Mouse (Mus musculus): ENCODE measurements around the gene Rnase9.

The Rnase9 gene

DNA sequence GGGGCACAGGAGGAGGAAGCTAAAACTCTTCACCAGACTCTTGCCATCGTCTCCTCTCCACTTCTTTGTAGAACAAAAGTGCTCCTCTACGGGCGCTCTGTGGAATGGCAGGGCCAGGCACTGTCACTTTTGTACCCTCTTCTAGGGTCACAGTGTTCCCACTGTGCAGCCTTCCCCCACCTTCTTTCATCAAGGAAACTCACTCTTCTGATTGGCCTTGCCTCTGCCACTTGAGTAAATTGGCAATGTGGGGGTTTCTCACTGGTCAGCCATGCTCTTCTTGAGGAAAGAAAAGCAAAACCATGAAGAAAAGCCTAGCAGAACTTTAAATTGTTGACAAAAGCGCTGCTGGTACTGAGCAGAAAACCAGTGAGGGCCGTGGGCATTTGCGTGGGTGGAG lies at the start of gene Rnase9:
TSS of gene Rnase9 (minus strand) at position 101 of the 400 bp plus-strand sequence.
- no peak for DNase-seq (ENCODE audit: low spot score)

GRCm38 (mm10) chr14:51090077-51090781 lies 48.6 kb upstream of the Rnase9 start:
- DNase-seq (ENCODE audit: low spot score): peak; percentile 85

DNA sequence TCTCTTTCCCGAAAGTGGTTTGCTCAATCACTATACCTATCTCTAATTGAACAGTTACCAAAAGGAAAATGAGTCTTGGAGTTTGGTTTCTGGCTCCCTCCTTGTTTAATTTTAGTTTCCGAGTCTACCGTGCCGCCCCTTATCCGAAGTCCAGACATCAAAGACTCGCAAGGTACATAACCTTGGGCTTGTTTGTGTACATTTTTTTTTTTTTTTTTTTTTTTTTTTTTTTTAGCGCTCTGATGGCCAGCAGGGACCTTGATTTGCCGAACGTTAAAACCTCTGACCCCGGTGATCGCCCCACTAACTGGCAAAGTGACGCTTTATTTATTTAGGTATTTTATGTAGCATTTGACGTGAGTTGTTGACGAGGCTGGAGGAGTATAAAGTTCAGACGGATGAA lies 48.0 kb upstream of the Rnase9 start:
- DNase-seq (ENCODE audit: low spot score): no peak

GRCm38 (mm10) chr14:51088970-51089673 lies 47.5 kb upstream of the Rnase9 start:
- peak; percentile 97 for DNase-seq (ENCODE audit: low spot score)

- peak; percentile 74 for DNase-seq (ENCODE audit: low spot score)
Observed at GRCm38 (mm10) chr14:51088166-51088969, 46.7 kb upstream of the Rnase9 start.

DNA sequence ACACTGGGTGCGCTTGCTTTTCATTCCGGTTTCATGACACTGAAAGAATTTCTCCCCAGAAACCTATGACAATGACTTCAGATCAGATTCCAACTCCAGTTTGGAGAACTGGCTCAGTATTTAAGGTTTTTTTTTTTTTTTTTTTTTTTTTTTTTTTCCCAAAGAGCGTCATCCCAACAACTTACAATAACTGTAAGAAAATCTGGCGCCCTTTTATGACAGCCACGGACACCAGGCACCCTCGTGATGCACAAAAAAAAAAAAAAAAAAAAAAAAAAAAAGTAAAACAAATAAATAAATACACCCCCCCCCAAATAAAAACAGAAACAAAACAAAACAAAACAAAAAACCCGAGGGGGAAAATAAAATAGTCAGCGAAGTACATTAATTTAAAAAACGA lies 46.1 kb upstream of the Rnase9 start:
- no peak for DNase-seq (ENCODE audit: low spot score)

GRCm38 (mm10) chr14:51085911-51086310 lies 44.2 kb upstream of the Rnase9 start:
- no peak for DNase-seq (ENCODE audit: low spot score)

DNA sequence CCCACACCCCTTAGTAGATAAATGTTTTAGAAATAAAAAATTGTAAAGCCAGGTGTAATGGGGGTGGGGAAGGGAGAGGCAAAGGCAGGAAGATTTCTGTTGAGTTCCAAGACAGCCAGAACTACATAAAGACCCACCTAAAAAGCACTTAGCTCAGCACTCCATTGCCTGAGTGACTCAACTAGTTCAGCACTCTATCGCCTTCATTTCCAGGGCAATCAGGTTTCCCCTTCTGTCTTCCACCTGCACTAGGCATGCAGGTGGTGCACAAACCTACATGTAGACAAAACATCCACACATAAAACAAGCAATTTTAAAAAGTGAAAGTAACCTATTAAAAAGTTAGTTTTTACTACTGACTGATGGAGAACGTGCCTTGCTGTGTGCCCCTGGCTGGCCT lies 43.4 kb upstream of the Rnase9 start:
- no peak for DNase-seq (ENCODE audit: low spot score)

GRCm38 (mm10) chr14:51083805-51084204 lies 42.1 kb upstream of the Rnase9 start:
- DNase-seq (ENCODE audit: low spot score): no peak

- no peak for DNase-seq (ENCODE audit: low spot score)
Observed at GRCm38 (mm10) chr14:51082599-51083581, 41.2 kb upstream of the Rnase9 start.

DNA sequence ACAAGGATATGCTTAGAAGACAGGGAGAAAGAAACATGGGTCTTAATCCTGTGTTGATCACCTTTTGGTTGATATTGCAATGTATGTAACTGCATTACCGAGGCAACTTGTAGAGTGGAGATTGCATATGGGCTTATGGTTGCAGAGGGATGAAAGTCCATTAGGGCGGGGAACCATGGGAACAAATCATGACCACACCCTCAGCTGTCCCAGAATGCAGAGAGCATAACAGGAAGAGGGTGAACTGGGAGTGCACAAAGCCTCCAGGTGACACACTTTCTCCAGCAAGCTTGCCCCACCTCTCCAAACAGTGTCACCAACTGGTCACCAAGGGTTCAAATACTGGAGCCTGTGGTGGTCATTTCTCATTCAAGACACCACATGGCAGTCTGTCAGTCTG lies 39.4 kb upstream of the Rnase9 start:
- DNase-seq (ENCODE audit: low spot score): no peak

- DNase-seq (ENCODE audit: low spot score): no peak
Observed at GRCm38 (mm10) chr14:51079180-51079579, 37.5 kb upstream of the Rnase9 start.

GRCm38 (mm10) chr14:51074335-51074734 lies 32.7 kb upstream of the Rnase9 start, which contains the start of gene Olfr750:
TSS of gene Olfr750 (minus strand) at chr14:51074435.
- DNase-seq (ENCODE audit: low spot score): no peak

- no peak for DNase-seq (ENCODE audit: low spot score)
Observed at GRCm38 (mm10) chr14:51069617-51070016, 27.9 kb upstream of the Rnase9 start.

DNA sequence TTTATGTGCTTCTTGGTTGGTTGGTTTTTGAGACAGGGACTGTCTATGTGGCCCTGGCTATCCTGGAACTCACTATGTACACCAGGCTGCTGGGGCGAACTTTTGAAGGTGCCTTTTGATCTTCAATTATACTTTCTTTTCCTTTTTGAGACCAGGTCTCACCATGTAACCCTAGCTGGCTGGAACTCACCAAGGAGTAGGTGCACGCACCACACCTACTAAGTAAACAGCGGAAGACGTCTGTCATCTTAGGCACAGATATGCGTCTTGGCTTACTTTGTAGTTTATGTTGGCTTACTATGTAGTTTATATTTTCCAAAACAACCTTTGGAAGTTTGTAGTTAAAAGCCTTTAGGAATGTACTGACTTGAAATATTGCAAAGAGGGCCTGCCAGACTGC lies 27.3 kb upstream of the Rnase9 start:
- DNase-seq (ENCODE audit: low spot score): no peak

GRCm38 (mm10) chr14:51060761-51061160 lies 19.1 kb upstream of the Rnase9 start:
- DNase-seq (ENCODE audit: low spot score): no peak

GRCm38 (mm10) chr14:51057401-51057831 lies 15.7 kb upstream of the Rnase9 start, which contains the start of gene Rnase12:
TSS of gene Rnase12 (minus strand) at chr14:51057661.
- no peak for DNase-seq (ENCODE audit: low spot score)

DNA sequence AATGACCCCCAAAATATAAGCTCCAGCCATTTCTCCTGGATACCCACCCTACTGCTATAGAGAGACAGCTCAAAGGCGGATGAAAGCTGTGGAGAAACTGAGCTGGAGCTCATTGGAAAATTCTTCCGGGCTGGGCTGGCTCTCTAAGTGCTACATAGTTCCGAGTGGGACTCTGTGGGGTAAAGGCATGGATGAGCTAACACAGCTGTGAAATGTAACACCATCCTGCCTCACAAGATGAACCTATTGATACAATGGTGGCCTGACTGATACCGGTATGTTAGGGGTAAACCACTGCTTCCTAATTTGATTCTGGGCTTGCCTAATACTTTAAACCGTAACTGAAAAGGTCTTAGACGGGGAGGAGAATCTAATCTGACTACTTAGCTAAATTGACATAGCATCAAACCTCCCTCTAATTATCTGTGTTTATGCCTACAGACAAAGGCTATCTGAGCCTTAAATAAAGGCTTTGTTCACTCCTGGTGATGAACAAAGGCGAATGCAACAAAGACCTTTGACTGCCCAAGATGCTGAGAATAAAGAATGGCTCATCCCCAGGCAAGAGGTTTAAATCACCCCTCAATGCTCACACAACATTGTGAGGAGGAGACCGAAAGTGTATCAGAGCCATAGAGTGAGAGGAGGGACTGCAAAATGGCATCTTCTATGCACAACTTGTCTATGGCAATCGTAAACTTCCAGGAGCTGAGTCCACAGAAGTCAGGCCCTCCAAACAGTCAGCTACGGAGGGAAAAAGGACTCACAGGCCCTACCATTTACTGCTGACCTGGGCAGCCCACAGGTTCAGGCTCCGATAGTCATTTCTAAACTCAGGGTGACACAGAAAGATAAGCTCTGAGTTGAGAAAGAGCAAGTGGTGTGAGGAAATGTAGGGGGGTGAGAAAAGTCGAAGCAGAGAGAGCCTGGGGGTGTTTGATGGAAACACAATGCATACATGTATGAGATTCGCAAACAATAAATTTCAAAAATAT lies 12.9 kb upstream of the Rnase9 start:
- no peak for DNase-seq (ENCODE audit: low spot score)

DNA sequence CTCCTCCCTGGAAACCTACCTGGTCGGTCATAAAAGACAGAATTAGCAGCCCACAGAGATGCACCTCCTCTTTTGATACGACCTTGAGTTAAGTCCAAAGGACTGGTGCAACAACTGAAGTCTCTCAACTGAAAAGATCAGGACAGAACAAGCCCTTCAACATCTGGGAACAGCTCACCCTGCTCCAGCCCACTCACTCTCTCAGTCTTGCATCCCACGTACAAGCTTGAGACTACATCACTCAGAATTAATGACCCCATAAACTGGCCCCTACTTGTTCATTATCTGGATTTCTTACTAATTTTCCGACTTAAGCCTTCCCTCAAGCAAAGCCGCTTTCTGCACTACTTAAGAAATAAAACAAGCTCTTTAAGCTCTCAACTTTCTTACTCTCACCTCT lies 11.5 kb upstream of the Rnase9 start:
- DNase-seq (ENCODE audit: low spot score): no peak

- no peak for DNase-seq (ENCODE audit: low spot score)
Observed at GRCm38 (mm10) chr14:51051941-51052340, 10.3 kb upstream of the Rnase9 start.

All from ovary, postnatal 14 days (tissue).